Mouse (Mus musculus): Measurements from ENCODE around the gene Tex48.

GRCm38 (mm10) chr4:63572621-63573020, 49.6 kb downstream of the Tex48 start:
- TF ChIP-seq CTCF (IDR thresholded peaks at IDR 0.05; ENCODE audit: borderline replicate concordance, extremely low read depth, insufficient read depth, insufficient read length): no peak
- TF ChIP-seq POLR2A (IDR thresholded peaks at IDR 0.05; ENCODE audit: borderline replicate concordance, extremely low read depth, insufficient read depth, insufficient read length, poor library complexity, severe bottlenecking): no peak
